Mouse (Mus musculus) MEL-GATA-1-ER (cell line): ENCODE results near the gene Arhgap25.
"Not testable (repeated sequence)": the region's sequence is repeated elsewhere in the genome, so short reads cannot be mapped to it uniquely, and the experiment has no call there.

Source experiments
- DNase-seq: peaks from one replicate; pipeline ENCODE4 v3.0.0-alpha.2; 2012; ENCODE audit warnings: low read depth; ENCODE audit errors: extremely low read depth

Gene Arhgap25

GRCm38 (mm10) chr6:87536270-87536669, 3.2 kb upstream of the Arhgap25 start:
- no peak for DNase-seq

- no peak for DNase-seq
These were observed 2.6 kb upstream of the Arhgap25 start for GRCm38 (mm10) chr6:87535651-87536050.

- DNase-seq, result peak; percentile 46
These were observed 2.0 kb upstream of the Arhgap25 start for GRCm38 (mm10) chr6:87534855-87535575.

- DNase-seq, result no peak
These were observed 1.5 kb downstream of the Arhgap25 start for GRCm38 (mm10) chr6:87531456-87532015.

- no peak for DNase-seq
These were observed 2.7 kb downstream of the Arhgap25 start for GRCm38 (mm10) chr6:87530386-87530785.

DNA sequence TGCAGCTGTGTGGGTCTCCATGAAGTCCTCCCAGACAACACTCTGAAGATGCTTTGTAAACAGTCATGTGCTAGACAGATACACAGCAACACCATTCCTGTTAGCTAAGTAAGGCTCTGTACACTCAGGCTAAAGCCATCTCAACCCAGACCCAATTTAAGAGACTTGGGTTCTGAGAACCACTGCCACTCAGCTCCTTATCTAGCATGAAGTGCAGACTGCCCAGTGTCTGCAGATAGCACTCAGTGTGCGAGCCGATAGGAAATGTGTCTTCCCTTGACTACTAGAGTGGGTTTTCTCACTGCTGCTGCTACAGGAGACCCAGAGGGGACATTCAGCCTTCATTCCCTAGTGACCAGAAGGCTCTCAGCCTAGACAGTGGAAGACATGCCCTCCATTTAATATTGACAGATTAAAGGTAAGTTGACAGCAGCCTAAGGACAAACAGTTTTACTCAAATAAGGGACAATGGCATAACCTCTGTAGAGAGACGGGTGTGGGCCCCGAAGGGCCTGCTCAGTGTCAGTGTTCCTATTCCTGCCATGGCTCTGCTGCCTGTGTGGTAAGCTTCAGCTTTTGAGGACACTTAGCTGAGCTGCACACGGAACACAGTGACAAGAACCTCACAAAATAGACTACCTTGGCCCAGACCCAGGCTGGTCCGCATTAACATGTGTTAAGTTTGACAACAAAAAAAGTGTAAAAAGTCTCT, 5.1 kb downstream of the Arhgap25 start:
- no peak for DNase-seq

DNA sequence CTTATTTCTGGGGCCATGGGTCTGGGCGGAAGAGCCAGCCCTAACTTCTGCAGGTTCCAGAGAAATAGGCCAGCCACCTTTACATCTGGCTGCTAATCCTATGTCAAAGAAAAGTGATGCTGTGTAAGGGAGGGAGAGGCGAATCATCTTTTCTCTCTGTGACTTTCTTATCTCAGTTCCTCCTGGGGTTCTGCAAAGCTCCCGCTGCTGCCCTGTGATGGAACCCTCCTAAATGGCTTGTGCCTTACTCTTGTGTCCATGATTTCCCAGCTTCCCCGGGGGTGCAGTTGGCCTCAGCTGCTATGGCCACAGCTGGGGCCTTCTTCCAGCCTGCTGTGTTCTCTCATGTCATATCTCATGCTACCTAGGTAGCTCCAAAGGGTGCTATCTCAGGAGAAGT, 5.7 kb downstream of the Arhgap25 start:
- DNase-seq, result no peak

DNA sequence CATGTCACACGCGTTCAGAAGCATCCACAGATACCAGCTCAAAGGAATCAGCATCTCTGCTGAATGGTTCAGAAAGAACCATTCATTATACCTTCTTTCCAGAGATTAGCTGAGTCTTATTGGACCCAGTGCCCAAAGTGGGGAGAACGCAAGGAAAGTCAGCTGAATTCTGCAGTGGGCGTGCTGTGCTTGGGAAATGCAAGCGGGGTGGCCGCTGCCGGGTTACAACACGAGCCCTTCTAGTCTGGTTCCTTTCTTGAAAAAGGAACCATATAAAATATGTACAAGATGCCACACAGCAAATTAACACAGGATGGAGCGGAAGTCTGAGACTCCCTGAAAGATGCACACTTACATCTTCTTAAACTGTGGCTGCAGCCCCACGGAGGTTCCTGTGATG, 7.9 kb downstream of the Arhgap25 start:
- DNase-seq, result no peak

GRCm38 (mm10) chr6:87524281-87524680, 8.8 kb downstream of the Arhgap25 start:
- DNase-seq, result no peak

- no peak for DNase-seq
These were observed 9.3 kb downstream of the Arhgap25 start for GRCm38 (mm10) chr6:87523736-87524135.

- DNase-seq, result no peak
These were observed 10.0 kb downstream of the Arhgap25 start for GRCm38 (mm10) chr6:87523085-87523484.

- no peak for DNase-seq
These were observed 10.8 kb downstream of the Arhgap25 start for GRCm38 (mm10) chr6:87522236-87522635.

- not testable (repeated sequence) for DNase-seq
These were observed 11.4 kb downstream of the Arhgap25 start for GRCm38 (mm10) chr6:87521705-87522104.

GRCm38 (mm10) chr6:87520572-87520971, 12.5 kb downstream of the Arhgap25 start:
- no peak for DNase-seq

DNA sequence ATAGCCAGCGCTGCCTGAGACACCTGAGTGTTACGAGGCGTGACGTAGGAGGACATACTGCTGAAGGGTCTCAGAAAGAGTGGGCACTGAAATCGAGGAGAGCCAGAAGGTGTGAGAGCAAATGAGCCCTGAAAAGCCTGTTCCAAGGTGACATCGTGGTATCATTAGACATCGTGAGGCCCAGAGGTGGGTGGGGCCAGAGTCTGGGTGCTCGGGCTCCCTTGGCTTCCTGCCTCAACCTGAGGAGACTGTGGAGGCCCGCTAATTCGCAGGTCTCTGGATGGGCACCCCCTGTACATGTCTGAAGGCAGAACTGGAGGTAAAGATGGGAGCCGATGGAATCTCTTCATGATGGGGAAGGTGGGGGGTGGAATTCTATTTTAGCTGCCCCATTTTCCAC, 13.2 kb downstream of the Arhgap25 start:
- DNase-seq, result no peak

DNA sequence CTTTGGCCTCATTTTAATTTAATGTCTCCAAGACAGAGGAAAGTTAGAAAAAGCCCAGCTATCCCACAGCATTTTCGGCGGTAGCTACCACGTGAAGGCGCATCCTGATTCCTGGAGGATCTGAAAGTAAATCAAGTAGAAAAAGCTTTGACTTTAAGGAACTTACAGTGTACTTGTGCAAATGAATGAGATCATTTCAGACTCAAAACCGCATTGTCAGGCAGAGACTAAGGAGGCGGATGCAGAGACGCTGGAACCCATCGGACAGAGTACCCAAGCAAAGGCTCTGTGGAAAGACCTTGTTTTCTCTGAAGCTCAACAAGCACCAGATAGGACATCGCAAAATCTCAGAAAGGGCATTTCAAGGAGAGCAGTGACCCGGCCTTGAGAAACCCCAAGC, 14.4 kb downstream of the Arhgap25 start:
- DNase-seq, result no peak

GRCm38 (mm10) chr6:87517753-87518409, 15.2 kb downstream of the Arhgap25 start:
- DNase-seq, result no peak

- DNase-seq, result no peak
These were observed 18.7 kb downstream of the Arhgap25 start for GRCm38 (mm10) chr6:87514321-87514720.

GRCm38 (mm10) chr6:87513046-87513767, 19.9 kb downstream of the Arhgap25 start:
- DNase-seq, result no peak

DNA sequence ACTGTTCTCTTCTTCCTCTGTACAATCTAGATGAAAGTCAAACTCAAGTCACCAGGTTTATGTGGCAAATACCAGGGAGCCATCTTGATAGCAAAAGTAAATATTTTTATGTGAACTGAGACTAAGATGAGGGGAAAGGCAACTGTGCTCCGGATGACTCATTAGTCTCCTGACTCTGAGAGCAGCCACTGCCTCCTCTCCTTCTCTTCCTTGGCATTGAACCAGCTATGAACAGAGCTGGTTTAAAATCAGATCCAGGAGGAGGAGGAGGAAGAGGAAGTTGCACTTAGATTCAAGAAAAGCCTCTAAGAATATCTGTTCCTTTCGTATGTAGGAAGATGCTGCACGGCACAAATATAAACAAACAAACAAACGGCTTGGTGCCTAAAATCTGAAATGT, 22.1 kb downstream of the Arhgap25 start:
- no peak for DNase-seq

DNA sequence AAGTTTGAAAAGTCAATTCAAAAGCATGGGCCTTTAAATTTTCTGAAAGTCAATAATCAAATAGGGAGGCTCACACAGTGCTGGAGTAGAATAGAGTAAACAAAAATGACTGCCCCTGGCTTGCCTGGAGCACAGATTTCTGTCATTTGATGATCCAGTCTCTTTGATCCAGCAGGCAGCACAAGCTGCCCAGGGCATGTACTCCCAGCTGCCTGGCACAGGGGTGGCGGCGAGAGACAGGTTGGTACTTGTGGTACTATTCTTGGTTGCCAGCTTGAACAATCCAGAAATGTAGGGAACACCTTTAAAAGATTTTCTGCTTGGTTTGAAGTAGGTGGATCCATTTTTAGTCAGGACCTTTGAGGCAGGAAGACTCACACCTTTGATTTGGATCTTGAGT, 23.3 kb downstream of the Arhgap25 start:
- DNase-seq, result no peak
